Mouse (Mus musculus) CH12.LX (cell line): ENCODE measurements at regions not wholly inside any gene's neighbourhood (a gene's known extent, or its start where the extent isn't known, plus 50 kb on each side); places are given as distances from the start of the nearest gene placed in this dataset.

Source experiments
- DNase-seq: peaks from one replicate; pipeline ENCODE4 v3.0.0-alpha.2; 2013; ENCODE audit errors: extremely low read depth
- H3K27ac ChIP-seq: 2 replicates; pipeline ENCODE4 v1.5.1; 2012; ENCODE audit warnings: low read depth, mild to moderate bottlenecking, control low read depth, moderate library complexity; ENCODE audit not compliant: insufficient read depth
- H3K27me3 ChIP-seq: replicated peaks from 2 replicates; pipeline ENCODE3; 2012; ENCODE audit warnings: inconsistent platforms
- H3K36me3 ChIP-seq, 2 experiments: replicated peaks in 1 of 2; 2 replicates each; pipeline versions ENCODE3 to v1.6.1; 2012; ENCODE audit warnings: inconsistent platforms in 1 of 2, low read length in 1 of 2, mild to moderate bottlenecking in 1 of 2, mixed read lengths in 1 of 2, moderate library complexity in 1 of 2; ENCODE audit not compliant: control insufficient read depth in 1 of 2, insufficient read depth in 1 of 2
- H3K4me1 ChIP-seq, 2 experiments: 2 replicates each; pipeline ENCODE4 v1.6.1; 2012; ENCODE audit warnings: inconsistent platforms in 1 of 2, moderate library complexity in 1 of 2; ENCODE audit not compliant: insufficient read depth in 2 of 2, control insufficient read depth in 1 of 2
- H3K4me2 ChIP-seq: 2 replicates; pipeline ENCODE4 v1.6.1; 2012; ENCODE audit warnings: low read depth, mild to moderate bottlenecking, control low read depth; ENCODE audit not compliant: poor library complexity, insufficient read depth, severe bottlenecking
- H3K4me3 ChIP-seq, 3 experiments: fragments of 150-350 bp in 1 of 3; sonication (generic) in 1 of 3; replicated peaks in 1 of 3; 2 replicates each; pipeline versions ENCODE3 to v1.5.1; 2011 to 2012; ENCODE audit warnings: low read depth in 2 of 3, low read length in 2 of 3, mild to moderate bottlenecking in 2 of 3, moderate library complexity in 2 of 3, control low read depth in 1 of 3, improper control_type of control experiment in 1 of 3, inconsistent platforms in 1 of 3, mixed read lengths in 1 of 3; ENCODE audit not compliant: poor library complexity in 1 of 3
- H3K79me2 ChIP-seq: replicated peaks from 2 replicates; pipeline ENCODE4 v1.6.1; 2012; ENCODE audit warnings: mild to moderate bottlenecking, moderate library complexity; ENCODE audit not compliant: control insufficient read depth, poor library complexity, insufficient read depth, severe bottlenecking; ENCODE audit errors: extremely low read depth
- H3K9ac ChIP-seq: 2 replicates; pipeline ENCODE4 v1.6.1; 2012; ENCODE audit warnings: low read depth, mild to moderate bottlenecking, control low read depth, moderate library complexity; ENCODE audit not compliant: insufficient read depth
- H3K9me3 ChIP-seq: replicated peaks from 2 replicates; pipeline ENCODE3; 2012; ENCODE audit warnings: low read length, inconsistent platforms, mixed read lengths
- CTCF ChIP-seq, 2 experiments: IDR thresholded peaks in 1 of 2; conservative IDR thresholded peaks in 1 of 2; 2 replicates each; pipeline ENCODE4 v1.5.1; 2011 to 2012; ENCODE audit warnings: low read depth in 2 of 2, low read length in 2 of 2, improper control_type of control experiment in 1 of 2, inconsistent platforms in 1 of 2, mild to moderate bottlenecking in 1 of 2, moderate library complexity in 1 of 2
- E2F4 ChIP-seq: IDR thresholded peaks from 2 replicates; pipeline ENCODE4 v1.6.1; 2011; ENCODE audit warnings: low read depth, low read length, improper control_type of control experiment; ENCODE audit not compliant: insufficient replicate concordance
- ELF1 ChIP-seq: IDR thresholded peaks from 2 replicates; pipeline ENCODE4 v1.6.1; 2014; ENCODE audit warnings: low read depth, mild to moderate bottlenecking, inconsistent platforms, low read length, improper control_type of control experiment
- GABPA ChIP-seq: IDR thresholded peaks from 2 replicates; pipeline ENCODE4 v1.6.1; 2012; ENCODE audit warnings: low read depth, low read length, improper control_type of control experiment, inconsistent platforms; ENCODE audit not compliant: insufficient replicate concordance
- IRF4 ChIP-seq: IDR thresholded peaks from 2 replicates; pipeline ENCODE4 v1.6.1; 2014; ENCODE audit warnings: low read depth, mild to moderate bottlenecking, inconsistent platforms, low read length, improper control_type of control experiment
- JUND ChIP-seq: conservative IDR thresholded peaks from 2 replicates; pipeline ENCODE4 v1.6.1; 2011; ENCODE audit warnings: low read depth, low read length, improper control_type of control experiment
- MAFK ChIP-seq: IDR thresholded peaks from 2 replicates; pipeline ENCODE4 v1.6.1; 2011; ENCODE audit warnings: low read length, improper control_type of control experiment; ENCODE audit not compliant: insufficient replicate concordance
- MEF2A ChIP-seq: IDR thresholded peaks from 2 replicates; pipeline ENCODE4 v1.6.1; 2014; ENCODE audit warnings: low read depth, mild to moderate bottlenecking, inconsistent platforms, low read length, improper control_type of control experiment, borderline replicate concordance
- MXI1 ChIP-seq: IDR thresholded peaks from 2 replicates; pipeline ENCODE4 v1.6.1; 2011; ENCODE audit warnings: mild to moderate bottlenecking, low read depth, low read length, improper control_type of control experiment
- NRF1 ChIP-seq: IDR thresholded peaks from 2 replicates; pipeline ENCODE4 v1.6.1; 2014; ENCODE audit warnings: low read depth, mild to moderate bottlenecking, inconsistent platforms, low read length, improper control_type of control experiment, moderate library complexity
- POLR2A ChIP-seq: IDR thresholded peaks from 2 replicates; pipeline ENCODE4 v1.6.1; 2011; ENCODE audit warnings: low read depth, mild to moderate bottlenecking, improper control_type of control experiment, low read length
- POLR2AphosphoS2 ChIP-seq: IDR thresholded peaks from 2 replicates; pipeline ENCODE4 v1.6.1; 2011; ENCODE audit warnings: low read depth, low read length, improper control_type of control experiment
- RAD21 ChIP-seq: IDR thresholded peaks from 2 replicates; pipeline ENCODE4 v1.6.1; 2011; ENCODE audit warnings: low read depth, mild to moderate bottlenecking, low read length, improper control_type of control experiment, moderate library complexity
- UBTF ChIP-seq: IDR thresholded peaks from 2 replicates; pipeline ENCODE4 v1.6.1; 2012; ENCODE audit warnings: low read depth, mild to moderate bottlenecking, inconsistent platforms, low read length, improper control_type of control experiment, moderate library complexity
- ZNF384 ChIP-seq: IDR thresholded peaks from 2 replicates; pipeline ENCODE4 v1.6.1; 2012; ENCODE audit warnings: low read depth, low read length, improper control_type of control experiment, inconsistent platforms
- dilution Hi-C: fragments of 300-500 bp; cut with MboI; formaldehyde crosslinking; loops from 2 replicates; pipeline ENCODE4 v1.14.3; 2020; ENCODE audit warnings: low sequenced_read_pairs; ENCODE audit not compliant: extremely low pct_unique_long_range_greater_than_20kb, extremely low pct_ligation_motif_present
- in situ Hi-C: fragments of 300-500 bp; cut with MboI; formaldehyde crosslinking; loops from 3 replicates; pipeline ENCODE4 v1.14.3; 2019; ENCODE audit warnings: low sequenced_read_pairs, low pct_ligation_motif_present, low pct_unique_long_range_greater_than_20kb, mixed read lengths

DNA sequence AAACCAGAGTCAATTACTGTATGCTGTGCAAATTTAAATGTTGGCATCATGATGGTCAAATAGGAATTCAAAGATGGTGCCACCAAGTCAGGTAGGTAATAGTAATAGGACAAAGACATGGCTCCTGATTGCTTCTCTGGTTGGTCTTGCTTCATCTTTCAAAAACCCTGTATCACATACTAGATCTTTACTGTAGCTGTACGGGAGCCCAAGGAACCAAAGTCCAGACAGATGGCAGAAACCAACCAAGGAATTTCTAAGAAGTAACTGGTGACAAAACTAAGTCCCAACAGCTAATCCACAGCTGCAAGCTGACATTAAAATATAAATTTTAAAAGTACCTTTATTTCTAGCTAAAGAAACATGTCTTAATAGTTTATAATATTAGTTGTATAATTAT is 131.7 kb upstream of the Cxxc4 start:
- in situ Hi-C loops: no loop called here
- dilution Hi-C loops: no loop called here

DNA sequence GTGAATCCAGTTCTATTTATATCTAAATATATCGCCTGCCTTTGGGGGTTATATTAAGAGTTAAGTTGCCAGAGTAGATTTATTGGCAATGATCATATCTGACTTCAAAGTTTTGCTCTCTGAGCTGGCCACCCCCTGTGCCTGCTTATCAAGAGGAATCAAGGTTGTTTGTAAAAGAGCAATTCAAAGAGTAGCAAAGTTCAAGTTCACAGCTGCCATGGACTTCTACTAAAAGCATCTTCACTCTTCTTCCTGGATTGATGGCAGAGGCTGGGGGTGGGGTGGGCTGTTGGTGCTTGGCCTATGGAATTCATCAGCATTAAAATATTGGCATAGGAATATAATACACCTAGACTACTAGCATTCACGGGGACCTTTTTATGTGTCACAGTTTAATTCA is 131.2 kb upstream of the Cxxc4 start:
- no peak overlapping the region for H3K4me3 ChIP-seq
- no peaks in the 10 kb centered on the region for H3K36me3 ChIP-seq
- no peaks in the 10 kb centered on the region for H3K27me3 ChIP-seq
- dilution Hi-C loops: no loop called here
- no peaks in the 10 kb centered on the region for H3K9me3 ChIP-seq
- H3K79me2 ChIP-seq: no peaks in the 10 kb centered on the region
- H3K27ac ChIP-seq: no peak overlapping the region
- H3K4me1 ChIP-seq: no peaks in the 10 kb centered on the region
- in situ Hi-C loops: no loop called here
- H3K4me2 ChIP-seq: no peak overlapping the region
- DNase-seq: no peak
- H3K9ac ChIP-seq: no peak overlapping the region
- TF ChIP-seq E2F4 (no peak), MXI1 (no peak), JUND (no peak), MAFK (no peak), GABPA (no peak), POLR2AphosphoS2 (no peak), IRF4 (no peak)

More for the DNA sequence above, 131.7 kb upstream of the Cxxc4 start:
- Histone ChIP-seq H3K9ac (no peak overlapping the region), H3K9me3 (no peaks in the 10 kb centered on the region), H3K4me3 (no peak overlapping the region), H3K4me2 (no peak overlapping the region)
- TF ChIP-seq RAD21: no peak
- TF ChIP-seq CTCF (conservative IDR thresholded peaks at IDR 0.05 in 1 of 2, IDR thresholded peaks at IDR 0.05 in 1 of 2; ENCODE audit: low read depth in 2 of 2, low read length in 2 of 2): no peak
- TF ChIP-seq, all 38 proteins: peak for 0
- H3K36me3 ChIP-seq: no peaks in the 10 kb centered on the region
- H3K27ac ChIP-seq: no peak overlapping the region
- no peaks in the 10 kb centered on the region for H3K27me3 ChIP-seq
- no peaks in the 10 kb centered on the region for H3K4me1 ChIP-seq
- DNase-seq: no peak
- H3K79me2 ChIP-seq: no peaks in the 10 kb centered on the region

DNA sequence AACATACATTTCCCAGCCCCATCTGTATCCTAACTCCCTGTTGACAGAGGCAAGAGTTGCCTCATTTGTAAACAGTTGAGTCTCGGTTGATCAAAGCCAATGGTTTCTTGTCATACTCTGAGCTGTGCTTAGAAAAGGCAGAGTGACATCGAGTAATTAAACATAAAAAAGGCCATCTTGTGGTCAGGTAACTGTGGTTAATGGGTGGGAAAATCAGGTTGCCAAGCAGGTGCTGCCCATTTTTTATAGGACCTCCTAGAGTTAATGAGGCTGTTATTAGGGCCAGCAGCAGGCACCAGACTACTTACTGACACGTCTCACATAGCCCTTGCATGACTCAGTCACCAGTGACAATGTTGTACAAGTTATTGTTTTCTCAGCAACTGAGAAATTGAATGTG is 130.7 kb upstream of the Cxxc4 start:
- H3K4me1 ChIP-seq: no peaks in the 10 kb centered on the region
- no peaks in the 10 kb centered on the region for H3K9me3 ChIP-seq
- no peak overlapping the region for H3K27ac ChIP-seq
- in situ Hi-C loops: no loop called here
- DNase-seq: no peak
- no peaks in the 10 kb centered on the region for H3K79me2 ChIP-seq
- H3K9ac ChIP-seq: no peak overlapping the region
- H3K36me3 ChIP-seq: no peaks in the 10 kb centered on the region
- no peak overlapping the region for H3K4me3 ChIP-seq
- no peaks in the 10 kb centered on the region for H3K27me3 ChIP-seq
- TF ChIP-seq UBTF (no peak), POLR2A (no peak), NRF1 (no peak), RAD21 (no peak), ELF1 (no peak), MEF2A (no peak), ZNF384 (no peak), CTCF (conservative IDR thresholded peaks at IDR 0.05 in 1 of 2, IDR thresholded peaks at IDR 0.05 in 1 of 2; ENCODE audit: low read depth in 2 of 2, low read length in 2 of 2) (no peak)
- H3K4me2 ChIP-seq: no peak overlapping the region
- dilution Hi-C loops: no loop called here
